Mouse (Mus musculus): ENCODE data around the gene Hfm1.

DNA sequence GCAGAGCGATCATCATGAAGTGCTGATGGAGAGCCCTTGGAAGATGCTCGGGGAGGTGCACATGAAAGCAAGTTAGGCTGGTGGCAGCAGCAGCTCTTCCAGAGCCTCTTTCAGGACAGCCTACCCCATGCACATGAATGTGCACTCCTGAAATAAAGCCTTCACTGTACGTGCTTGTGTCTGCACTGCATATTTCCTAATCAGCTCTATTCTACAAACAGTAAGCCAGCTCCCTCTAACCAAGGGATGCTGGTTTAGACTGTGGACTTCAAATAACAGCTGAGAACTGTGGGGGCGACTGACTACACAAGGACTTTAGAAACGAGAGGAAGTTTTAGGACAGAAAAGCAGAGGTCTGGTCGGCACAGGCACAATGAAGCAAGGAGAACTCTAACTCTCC, 111.5 kb downstream of the Hfm1 start:
- TF ChIP-seq CTCF (IDR thresholded peaks at IDR 0.05; ENCODE audit: low read depth, low read length): no peak
- no peak for TF ChIP-seq POLR2A (IDR thresholded peaks at IDR 0.05; ENCODE audit: borderline replicate concordance, low read depth, low read length)
